In the genomic region with DNA sequence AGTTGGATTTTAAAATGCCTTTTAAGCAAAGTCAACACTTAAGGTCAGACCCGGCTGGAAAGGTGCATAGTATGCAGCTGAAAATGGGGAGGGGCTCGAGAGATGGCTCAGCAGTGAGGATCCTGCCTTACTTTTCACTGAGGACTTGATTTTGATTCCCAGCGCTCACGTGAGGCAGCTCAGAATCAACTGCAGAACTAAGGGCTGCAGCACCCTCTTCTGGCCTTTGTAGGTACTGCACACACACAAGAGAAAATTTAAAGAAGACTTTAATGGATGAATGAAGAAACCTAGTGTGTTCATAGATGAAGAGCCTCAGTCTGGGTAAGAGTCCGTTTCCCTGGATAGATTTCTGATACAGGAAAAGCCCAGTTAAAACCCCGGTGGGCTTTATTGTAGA, we compare ENCODE assay signal across 22 mouse cellular contexts.
DNase-seq lines count a peak whose midpoint lies in the region; ATAC-seq and TF ChIP-seq lines count a peak whose summit lies in the region.
"Had no signal": no experiment of that assay in that cellular context is flagged by ENCODE, and none has a peak within 500 bp of the region (broad histone marks: within the 10 kb centered on the region; RNA-seq: fewer than 3 reads in every experiment).

No protein-coding gene starts in this region.

- no peak overlapping the region for H3K4me3 ChIP-seq in hindbrain, postnatal 0 days (ENCODE audit: low read length)
- H3K4me3 ChIP-seq in hindbrain, embryonic 13.5 days, result no peak overlapping the region
- no peak overlapping the region for H3K4me3 ChIP-seq in liver, postnatal 0 days (ENCODE audit: low read depth, low read length)
- no peak overlapping the region for H3K4me3 ChIP-seq in liver, embryonic 11.5 days (ENCODE audit: low read depth, low read length)
- H3K4me3 ChIP-seq: embryonic facial prominence, embryonic 13.5 days; hindbrain, embryonic 12.5 days; liver, embryonic 13.5 days; megakaryocyte, embryonic 14.5 days; midbrain, embryonic 15.5 days; stomach, embryonic 15.5 days had no signal

- no peak for ATAC-seq in hindbrain, postnatal 0 days
- no peak for ATAC-seq in hindbrain, embryonic 13.5 days (ENCODE audit: low FRiP score)
- ATAC-seq in liver, postnatal 0 days, result no peak
- ATAC-seq in liver, embryonic 11.5 days (replicated peaks; ENCODE audit: low FRiP score), result no peak
- no peak for ATAC-seq in monocyte, adult 5-6 weeks (replicated peaks; ENCODE audit: insufficient number of reproducible peaks, low FRiP score, low TSS enrichment, poor library complexity, severe bottlenecking)
- ATAC-seq: forebrain, embryonic 14.5 days; midbrain, embryonic 15.5 days had no signal

- no peak for TF ChIP-seq EP300 in liver, postnatal 0 days (IDR thresholded peaks at IDR 0.05; ENCODE audit: low read depth)

- no peaks in the 10 kb centered on the region for H3K36me3 ChIP-seq in hindbrain, postnatal 0 days (ENCODE audit: insufficient read depth, low read length)
- no peaks in the 10 kb centered on the region for H3K36me3 ChIP-seq in hindbrain, embryonic 13.5 days
- H3K36me3 ChIP-seq in liver, postnatal 0 days (replicated peaks; ENCODE audit: insufficient read depth, low read length), result no peaks in the 10 kb centered on the region
- no peaks in the 10 kb centered on the region for H3K36me3 ChIP-seq in liver, embryonic 11.5 days (ENCODE audit: control insufficient read depth, insufficient read depth, low read length)
- H3K36me3 ChIP-seq: embryonic facial prominence, embryonic 13.5 days; hindbrain, embryonic 12.5 days; liver, embryonic 13.5 days; midbrain, embryonic 15.5 days; stomach, embryonic 15.5 days had no signal

- no peak overlapping the region for H3K4me2 ChIP-seq in hindbrain, postnatal 0 days (ENCODE audit: low read depth, low read length)
- no peak overlapping the region for H3K4me2 ChIP-seq in hindbrain, embryonic 13.5 days
- H3K4me2 ChIP-seq in liver, postnatal 0 days (ENCODE audit: low read depth, low read length), result no peak overlapping the region
- no peak overlapping the region for H3K4me2 ChIP-seq in liver, embryonic 11.5 days
- H3K4me2 ChIP-seq: embryonic facial prominence, embryonic 13.5 days; heart, embryonic 11.5 days; hindbrain, embryonic 12.5 days; liver, embryonic 13.5 days; midbrain, embryonic 15.5 days; stomach, embryonic 15.5 days had no signal

- no peaks in the 10 kb centered on the region for H3K27me3 ChIP-seq in hindbrain, postnatal 0 days (ENCODE audit: insufficient read depth, low read length)
- no peaks in the 10 kb centered on the region for H3K27me3 ChIP-seq in hindbrain, embryonic 13.5 days
- no peaks in the 10 kb centered on the region for H3K27me3 ChIP-seq in liver, postnatal 0 days (ENCODE audit: insufficient read depth, low read length)
- H3K27me3 ChIP-seq in liver, embryonic 11.5 days (replicated peaks; ENCODE audit: control insufficient read depth, insufficient read depth, low read length), result no peaks in the 10 kb centered on the region
- H3K27me3 ChIP-seq: embryonic facial prominence, embryonic 13.5 days; hindbrain, embryonic 12.5 days; liver, embryonic 13.5 days; megakaryocyte, embryonic 14.5 days; midbrain, embryonic 15.5 days; stomach, embryonic 15.5 days had no signal

- H3K9me3 ChIP-seq in hindbrain, postnatal 0 days (ENCODE audit: low read length), result 0 out of 2 replicates have a peak, but pooled peaks cover 4% of the 10 kb centered on the region
- no peaks in the 10 kb centered on the region for H3K9me3 ChIP-seq in hindbrain, embryonic 13.5 days
- H3K9me3 ChIP-seq in liver, postnatal 0 days (ENCODE audit: low read length), result peaks cover 3% of the 10 kb centered on the region
- 0 out of 2 replicates have a peak, but pooled peaks cover 2% of the 10 kb centered on the region for H3K9me3 ChIP-seq in liver, embryonic 11.5 days (ENCODE audit: control insufficient read depth, low read length)
- H3K9me3 ChIP-seq: embryonic facial prominence, embryonic 13.5 days; midbrain, embryonic 15.5 days; stomach, embryonic 15.5 days had no signal

- WGBS in hindbrain, postnatal 0 days, result 74% methylated on average over 6 of the region's 6 CpGs
- 80% methylated on average over 6 of the region's 6 CpGs for WGBS in hindbrain, embryonic 13.5 days
- WGBS in liver, postnatal 0 days (ENCODE audit: insufficient replicate concordance), result 68% methylated on average over 6 of the region's 6 CpGs
- WGBS in liver, embryonic 11.5 days, result 65% methylated on average over 6 of the region's 6 CpGs

- no peaks in the 10 kb centered on the region for H3K4me1 ChIP-seq in hindbrain, postnatal 0 days (ENCODE audit: insufficient read depth, low read length)
- 0 out of 2 replicates have a peak, but pooled peaks cover 5% of the 10 kb centered on the region for H3K4me1 ChIP-seq in hindbrain, embryonic 13.5 days (replicated peaks)
- H3K4me1 ChIP-seq in liver, postnatal 0 days (ENCODE audit: insufficient read depth), result no peaks in the 10 kb centered on the region
- no peaks in the 10 kb centered on the region for H3K4me1 ChIP-seq in liver, embryonic 11.5 days (replicated peaks; ENCODE audit: control insufficient read depth, insufficient read depth, low read length)
- H3K4me1 ChIP-seq: hindbrain, embryonic 12.5 days; liver, embryonic 13.5 days; megakaryocyte, embryonic 14.5 days; midbrain, embryonic 15.5 days; stomach, embryonic 15.5 days had no signal

- no peak for DNase-seq in hindbrain, postnatal 0 days (ENCODE audit: low spot score)
- DNase-seq in liver, postnatal 0 days, result no peak
- DNase-seq in liver, embryonic 11.5 days (ENCODE audit: low spot score), result no peak
- DNase-seq in ES-CJ7 (ENCODE audit: low read depth, low spot score), result peak; percentile 76
- peak; percentile 79 for DNase-seq in ZHBTc4 (ENCODE audit: low read depth, low spot score)
- DNase-seq in B cell, adult 2 months, result no peak
- DNase-seq: adrenal gland, postnatal 10 days; cerebellum, adult 9-11 months; heart, postnatal 10 days; layer of hippocampus, postnatal 36 days; liver, embryonic 13.5 days; lung, postnatal 14 days; right cerebral cortex, postnatal 14 days had no signal

- peak; percentile 48 for TF ChIP-seq CTCF in hindbrain, postnatal 0 days (IDR thresholded peaks at IDR 0.05; ENCODE audit: low read depth)
- 0 out of 2 replicates have a peak, but pooled peaks have one; percentile 8 for TF ChIP-seq CTCF in liver, postnatal 0 days (IDR thresholded peaks at IDR 0.05; ENCODE audit: low read depth)

- H3K9ac ChIP-seq in hindbrain, postnatal 0 days (replicated peaks; ENCODE audit: low read length), result no peak overlapping the region
- H3K9ac ChIP-seq in hindbrain, embryonic 13.5 days, result no peak overlapping the region
- H3K9ac ChIP-seq in liver, postnatal 0 days (replicated peaks), result no peak overlapping the region
- H3K9ac ChIP-seq in liver, embryonic 11.5 days (ENCODE audit: low read depth, low read length), result no peak overlapping the region
- H3K9ac ChIP-seq: embryonic facial prominence, embryonic 13.5 days; hindbrain, embryonic 12.5 days; liver, embryonic 13.5 days; midbrain, embryonic 15.5 days; stomach, embryonic 15.5 days had no signal

- H3K27ac ChIP-seq in hindbrain, postnatal 0 days, result no peak overlapping the region
- H3K27ac ChIP-seq in hindbrain, embryonic 13.5 days, result no peak overlapping the region
- H3K27ac ChIP-seq in liver, postnatal 0 days (ENCODE audit: low read depth), result no peak overlapping the region
- no peak overlapping the region for H3K27ac ChIP-seq in liver, embryonic 11.5 days (ENCODE audit: low read depth, low read length)
- H3K27ac ChIP-seq: embryonic facial prominence, embryonic 13.5 days; hindbrain, embryonic 12.5 days; liver, embryonic 13.5 days; midbrain, embryonic 15.5 days; stomach, embryonic 15.5 days had no signal

Comparison
In these comparisons a context has a peak if more than half of its experiments do, and no peak if none do; other contexts are left out.
1. DNase-seq: peak in ES-CJ7 (single experiment) and ZHBTc4 (single experiment); none in hindbrain, postnatal 0 days (single experiment), liver, postnatal 0 days (single experiment), liver, embryonic 11.5 days (single experiment) and B cell, adult 2 months (0 of 2).